10 mouse cellular contexts compared by ENCODE assay signal in the genomic region with DNA sequence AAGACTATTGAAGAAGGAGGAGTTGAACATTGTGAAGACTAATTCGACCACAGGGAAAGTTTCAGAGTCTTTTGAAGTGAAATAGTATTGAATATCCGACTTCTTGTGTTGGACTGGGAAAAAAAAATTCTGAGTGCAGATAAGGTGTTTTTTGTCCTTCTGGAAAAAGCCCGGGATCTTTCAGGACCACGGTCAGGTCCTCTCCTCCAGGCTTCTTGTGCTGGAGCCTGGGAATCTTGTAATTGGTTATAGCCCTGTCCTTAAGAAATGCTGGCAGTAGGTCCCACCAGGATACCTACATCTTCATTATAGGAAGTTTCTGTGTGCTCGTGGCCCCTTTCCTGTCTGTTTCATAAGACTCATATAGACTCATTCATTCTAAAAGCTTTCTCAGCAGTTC. TPM values are rescaled to one million over a fixed set of nuclear protein-coding genes. Genes with fewer than 3 reads are reported as not detected.
DNase-seq lines count a peak whose midpoint lies in the region; ATAC-seq lines count a peak whose summit lies in the region.
"Had no signal": no experiment of that assay in that cellular context is flagged by ENCODE, and none has a peak within 500 bp of the region (broad histone marks: within the 10 kb centered on the region; RNA-seq: fewer than 3 reads in every experiment).

No protein-coding gene starts in this region.

- H3K36me3 ChIP-seq in hindbrain, embryonic 13.5 days: no peaks in the 10 kb centered on the region
- no peaks in the 10 kb centered on the region for H3K36me3 ChIP-seq in midbrain, embryonic 16.5 days (ENCODE audit: control insufficient read depth, insufficient read depth, low read length)

- WGBS in hindbrain, embryonic 13.5 days: 5% methylated on average over 5 of the region's 5 CpGs
- WGBS in midbrain, embryonic 16.5 days: 3% methylated on average over 5 of the region's 5 CpGs

- peak; percentile 11 for DNase-seq in Muller cell, postnatal 12 days (ENCODE audit: inconsistent ontology term)
- DNase-seq in embryo, embryonic 9.5 days (ENCODE audit: extremely low spot score): peak; percentile 36
- DNase-seq in spleen, postnatal 4 days (ENCODE audit: low spot score in 2 of 2): no peak
- DNase-seq in spleen, adult 12 weeks (ENCODE audit: low spot score): no peak
- DNase-seq: thymus, postnatal 36 days had no signal

- no peak for ATAC-seq in hindbrain, embryonic 13.5 days (ENCODE audit: low FRiP score)
- no peak for ATAC-seq in midbrain, embryonic 16.5 days
- no peak for ATAC-seq in erythroblast, adult 5-6 weeks (replicated peaks; ENCODE audit: low FRiP score, poor library complexity, severe bottlenecking)
- ATAC-seq: Patski had no signal

- H3K4me2 ChIP-seq in hindbrain, embryonic 13.5 days: peak overlapping the region; percentile 79
- H3K4me2 ChIP-seq in midbrain, embryonic 16.5 days (ENCODE audit: low read length): peak overlapping the region; percentile 96

- H3K27ac ChIP-seq in hindbrain, embryonic 13.5 days: no peak overlapping the region
- H3K27ac ChIP-seq in midbrain, embryonic 16.5 days (ENCODE audit: low read length): no peak overlapping the region

- H3K9ac ChIP-seq in hindbrain, embryonic 13.5 days: peak overlapping the region; percentile 93
- H3K9ac ChIP-seq in midbrain, embryonic 16.5 days (ENCODE audit: low read depth, low read length): peak overlapping the region; percentile 40

- no peaks in the 10 kb centered on the region for H3K9me3 ChIP-seq in hindbrain, embryonic 13.5 days
- no peaks in the 10 kb centered on the region for H3K9me3 ChIP-seq in midbrain, embryonic 16.5 days (replicated peaks; ENCODE audit: control insufficient read depth, low read length, poor library complexity, severe bottlenecking)

- peaks cover 19% of the 10 kb centered on the region for H3K4me1 ChIP-seq in hindbrain, embryonic 13.5 days (replicated peaks)
- peaks cover 8% of the 10 kb centered on the region for H3K4me1 ChIP-seq in midbrain, embryonic 16.5 days (ENCODE audit: control insufficient read depth, insufficient read depth, low read length)

- H3K27me3 ChIP-seq in hindbrain, embryonic 13.5 days: 0 out of 2 replicates have a peak, but pooled peaks cover 4% of the 10 kb centered on the region
- H3K27me3 ChIP-seq in midbrain, embryonic 16.5 days (ENCODE audit: control insufficient read depth, insufficient read depth, low read depth, low read length): no peaks in the 10 kb centered on the region

- peak overlapping the region; percentile 65 for H3K4me3 ChIP-seq in hindbrain, embryonic 13.5 days
- H3K4me3 ChIP-seq in midbrain, embryonic 16.5 days (ENCODE audit: low read depth, low read length): peak overlapping the region; percentile 67

RNA-seq across cellular contexts. Expression of a gene that starts 0.9 kb away (rescaled TPM):
- 5.3 and 5.5 TPM in 2 replicates for polyA plus RNA-seq in hindbrain, embryonic 13.5 days (2015; fragmentation: Nextera tagmentation; extraction: Ambion mirVana)
- 4.7 and 6.6 TPM in 2 replicates for polyA plus RNA-seq in midbrain, embryonic 16.5 days (2015; fragmentation: Nextera tagmentation; extraction: Ambion mirVana)
- not detected in 2 replicates for total RNA-seq in erythroblast, adult 5-6 weeks (2015; ENCODE audit: low replicate concordance)
- total RNA-seq in erythroblast, adult 5-6 weeks (2017; ENCODE audit: low replicate concordance): not detected in 2 replicates
- polyA plus RNA-seq: heart, postnatal 0 days; Patski had no signal

Comparison
In these comparisons a context has a peak if more than half of its experiments do, and no peak if none do; other contexts are left out.
1. DNase-seq: peak in Muller cell, postnatal 12 days (single experiment) and embryo, embryonic 9.5 days (single experiment); none in spleen, postnatal 4 days (0 of 2) and spleen, adult 12 weeks (single experiment).